Mouse (Mus musculus) midbrain, embryonic 13.5 days (tissue): ENCODE measurements around the gene Rce1. TPM values are rescaled to one million over a fixed set of nuclear protein-coding genes. Genes with fewer than 3 reads are reported as not detected.

Experiments used
- ATAC-seq: fragments of 200-750 bp; cut with Nextera tagmentation; 2 replicates; pipeline ENCODE4 v1.8.0; 2017; ENCODE audit warnings: mild to moderate bottlenecking, moderate TSS enrichment, moderate library complexity
- H3K27ac ChIP-seq: fragments of 300-500 bp; sonication (generic); 2 replicates; pipeline ENCODE4 v1.5.1; 2015; ENCODE audit warnings: inconsistent platforms, mild to moderate bottlenecking, moderate library complexity
- H3K27me3 ChIP-seq: fragments of 300-500 bp; sonication (generic); 2 replicates; pipeline ENCODE4 v1.6.1; 2015; ENCODE audit warnings: mild to moderate bottlenecking, inconsistent platforms
- H3K36me3 ChIP-seq: fragments of 300-500 bp; sonication (generic); 2 replicates; pipeline ENCODE4 v1.6.1; 2015; ENCODE audit warnings: mild to moderate bottlenecking, inconsistent platforms
- H3K4me1 ChIP-seq: fragments of 300-500 bp; sonication (generic); replicated peaks from 2 replicates; pipeline ENCODE4 v1.6.1; 2015; ENCODE audit warnings: inconsistent platforms
- H3K4me2 ChIP-seq: fragments of 300-500 bp; sonication (generic); replicated peaks from 2 replicates; pipeline ENCODE4 v1.6.1; 2015; ENCODE audit warnings: moderate library complexity, mild to moderate bottlenecking, inconsistent platforms
- H3K4me3 ChIP-seq: fragments of 300-500 bp; sonication (generic); replicated peaks from 2 replicates; pipeline ENCODE4 v1.5.1; 2015; ENCODE audit warnings: mild to moderate bottlenecking, inconsistent platforms
- H3K9ac ChIP-seq: fragments of 300-500 bp; sonication (generic); replicated peaks from 2 replicates; pipeline ENCODE4 v1.6.1; 2015; ENCODE audit warnings: mild to moderate bottlenecking, inconsistent platforms
- H3K9me3 ChIP-seq: fragments of 300-500 bp; sonication (generic); 2 replicates; pipeline ENCODE4 v1.6.1; 2016; ENCODE audit warnings: mild to moderate bottlenecking, inconsistent platforms
- WGBS: fragments of 180-500 bp; shearing (Covaris S2); methylation state at CpG from one replicate; pipeline ENCODE4 v1.1.7; 2015; 5-methylcytosine and 5-hydroxymethylcytosine counted together
- polyA plus RNA-seq: library from polyadenylated mRNA; unstranded; fragments of >200 nt; fragmentation: Nextera tagmentation; extraction: Ambion mirVana; gene quantifications from 2 replicates; pipeline ENCODE4 v1.2.1, GENCODE M21; 2015

Gene Rce1
- polyA plus RNA-seq, 1 experiment from 2014 or later = 59.9 TPM

GRCm38 (mm10) chr19:4612181-4612961 lies 13.1 kb downstream of the Rce1 start:
- Histone ChIP-seq H3K27ac (no peak overlapping the region), H3K36me3 (peaks cover 41% of the 10 kb centered on the region), H3K27me3 (0 out of 2 replicates have a peak, but pooled peaks cover 4% of the 10 kb centered on the region), H3K4me2 (peak overlapping the region; percentile 77; the same call in 1 of the 2 replicates), H3K4me1 (peaks cover 41% of the 10 kb centered on the region), H3K4me3 (no peak overlapping the region), H3K9ac (peak overlapping the region; percentile 48; the same call in 1 of the 2 replicates), H3K9me3 (no peaks in the 10 kb centered on the region)
- no peak for ATAC-seq
- 92% methylated on average over 19 of the region's 19 CpGs for WGBS

- peaks cover 34% of the 10 kb centered on the region for H3K4me1 ChIP-seq
- H3K4me3 ChIP-seq = no peak overlapping the region
- H3K4me2 ChIP-seq = no peak overlapping the region
- no peak for ATAC-seq
- H3K27ac ChIP-seq = no peak overlapping the region
- H3K9ac ChIP-seq = no peak overlapping the region
- no peaks in the 10 kb centered on the region for H3K9me3 ChIP-seq
- 71% methylated on average over 4 of the region's 4 CpGs for WGBS
- H3K36me3 ChIP-seq = peaks cover 41% of the 10 kb centered on the region
- H3K27me3 ChIP-seq = no peaks in the 10 kb centered on the region
Observed at GRCm38 (mm10) chr19:4610109-4610508, 15.3 kb downstream of the Rce1 start.

- H3K36me3 ChIP-seq = peaks cover 36% of the 10 kb centered on the region
- H3K27ac ChIP-seq = no peak overlapping the region
- H3K9me3 ChIP-seq = no peaks in the 10 kb centered on the region
- H3K4me2 ChIP-seq = no peak overlapping the region
- no peak for ATAC-seq
- no peak overlapping the region for H3K9ac ChIP-seq
- H3K4me3 ChIP-seq = no peak overlapping the region
- H3K27me3 ChIP-seq = no peaks in the 10 kb centered on the region
- peaks cover 26% of the 10 kb centered on the region for H3K4me1 ChIP-seq
- 91% methylated on average over 4 of the region's 4 CpGs for WGBS
Observed at GRCm38 (mm10) chr19:4608511-4608910, 16.9 kb downstream of the Rce1 start.

- Histone ChIP-seq H3K4me3 (no peak overlapping the region), H3K27me3 (no peaks in the 10 kb centered on the region), H3K9ac (no peak overlapping the region), H3K4me1 (peaks cover 15% of the 10 kb centered on the region), H3K36me3 (peaks cover 25% of the 10 kb centered on the region), H3K9me3 (no peaks in the 10 kb centered on the region), H3K27ac (no peak overlapping the region), H3K4me2 (no peak overlapping the region)
- ATAC-seq = no peak
- WGBS = 90% methylated on average over 12 of the region's 12 CpGs
Observed at GRCm38 (mm10) chr19:4607406-4607805, 18.0 kb downstream of the Rce1 start.

- Histone ChIP-seq H3K27ac (no peak overlapping the region), H3K9me3 (no peaks in the 10 kb centered on the region), H3K36me3 (peaks cover 7% of the 10 kb centered on the region; the same call in 1 of the 2 replicates), H3K9ac (no peak overlapping the region), H3K4me2 (no peak overlapping the region), H3K27me3 (no peaks in the 10 kb centered on the region), H3K4me3 (no peak overlapping the region), H3K4me1 (0 out of 2 replicates have a peak, but pooled peaks cover 4% of the 10 kb centered on the region)
- WGBS = 92% methylated on average over 4 of the region's 4 CpGs
- ATAC-seq = no peak
Observed at GRCm38 (mm10) chr19:4605654-4606053, 19.8 kb downstream of the Rce1 start.

- Histone ChIP-seq H3K4me2 (no peak overlapping the region), H3K9ac (no peak overlapping the region), H3K27me3 (no peaks in the 10 kb centered on the region), H3K27ac (no peak overlapping the region), H3K4me1 (0 out of 2 replicates have a peak, but pooled peaks cover 4% of the 10 kb centered on the region), H3K36me3 (no peaks in the 10 kb centered on the region), H3K4me3 (no peak overlapping the region), H3K9me3 (no peaks in the 10 kb centered on the region)
- ATAC-seq = 0 out of 2 replicates have a peak, but pooled peaks have one; percentile 24
- WGBS = 43% methylated on average over 24 of the region's 24 CpGs
Observed at GRCm38 (mm10) chr19:4603801-4604723, 21.4 kb downstream of the Rce1 start.

- ATAC-seq = no peak
- Histone ChIP-seq H3K4me3 (no peak overlapping the region), H3K9me3 (no peaks in the 10 kb centered on the region), H3K27ac (no peak overlapping the region), H3K9ac (no peak overlapping the region), H3K4me2 (no peak overlapping the region), H3K36me3 (no peaks in the 10 kb centered on the region), H3K27me3 (no peaks in the 10 kb centered on the region), H3K4me1 (0 out of 2 replicates have a peak, but pooled peaks cover 4% of the 10 kb centered on the region)
- 89% methylated on average over 20 of the region's 20 CpGs for WGBS
Observed at GRCm38 (mm10) chr19:4602459-4602858, 23.0 kb downstream of the Rce1 start.

- ATAC-seq = no peak
- Histone ChIP-seq H3K36me3 (no peaks in the 10 kb centered on the region), H3K4me2 (no peak overlapping the region), H3K9ac (no peak overlapping the region), H3K9me3 (no peaks in the 10 kb centered on the region), H3K27ac (no peak overlapping the region), H3K27me3 (no peaks in the 10 kb centered on the region), H3K4me3 (no peak overlapping the region), H3K4me1 (no peaks in the 10 kb centered on the region)
- 90% methylated on average over 2 of the region's 2 CpGs for WGBS
Observed at GRCm38 (mm10) chr19:4596071-4596470, 29.4 kb downstream of the Rce1 start.

GRCm38 (mm10) chr19:4593792-4594522 lies 31.5 kb downstream of the Rce1 start:
- H3K4me3 ChIP-seq = no peak overlapping the region
- no peak overlapping the region for H3K9ac ChIP-seq
- no peaks in the 10 kb centered on the region for H3K9me3 ChIP-seq
- no peak for ATAC-seq
- 47% methylated on average over 7 of the region's 7 CpGs for WGBS
- no peaks in the 10 kb centered on the region for H3K27me3 ChIP-seq
- H3K4me2 ChIP-seq = no peak overlapping the region
- no peaks in the 10 kb centered on the region for H3K36me3 ChIP-seq
- no peaks in the 10 kb centered on the region for H3K4me1 ChIP-seq
- H3K27ac ChIP-seq = no peak overlapping the region

- no peak overlapping the region for H3K4me2 ChIP-seq
- no peak for ATAC-seq
- WGBS = 88% methylated on average over 3 of the region's 3 CpGs
Observed at GRCm38 (mm10) chr19:4590025-4590424, 35.4 kb downstream of the Rce1 start.

GRCm38 (mm10) chr19:4589081-4589480 lies 36.4 kb downstream of the Rce1 start:
- H3K4me2 ChIP-seq = no peak overlapping the region
- no peak overlapping the region for H3K9ac ChIP-seq
- no peaks in the 10 kb centered on the region for H3K9me3 ChIP-seq
- no peaks in the 10 kb centered on the region for H3K4me1 ChIP-seq
- H3K27me3 ChIP-seq = no peaks in the 10 kb centered on the region
- no peak overlapping the region for H3K4me3 ChIP-seq
- no peak overlapping the region for H3K27ac ChIP-seq
- H3K36me3 ChIP-seq = no peaks in the 10 kb centered on the region
- no peak for ATAC-seq
- WGBS = 83% methylated on average over 1 of the region's 1 CpGs

More at GRCm38 (mm10) chr19:4590025-4590424, 35.4 kb downstream of the Rce1 start:
- Histone ChIP-seq H3K9ac (no peak overlapping the region), H3K9me3 (no peaks in the 10 kb centered on the region), H3K36me3 (no peaks in the 10 kb centered on the region), H3K27ac (no peak overlapping the region), H3K27me3 (no peaks in the 10 kb centered on the region), H3K4me3 (no peak overlapping the region), H3K4me1 (no peaks in the 10 kb centered on the region)
